Mouse (Mus musculus): ENCODE data around the gene 4921530L21Rik. TPM values are rescaled to one million over a fixed set of nuclear protein-coding genes. Genes with fewer than 3 reads are reported as not detected.

Gene 4921530L21Rik
- total RNA-seq (2021) = not detected
- long read RNA-seq, experiment 1 = 0 reads
- long read RNA-seq, experiment 2 = 0 reads

DNA sequence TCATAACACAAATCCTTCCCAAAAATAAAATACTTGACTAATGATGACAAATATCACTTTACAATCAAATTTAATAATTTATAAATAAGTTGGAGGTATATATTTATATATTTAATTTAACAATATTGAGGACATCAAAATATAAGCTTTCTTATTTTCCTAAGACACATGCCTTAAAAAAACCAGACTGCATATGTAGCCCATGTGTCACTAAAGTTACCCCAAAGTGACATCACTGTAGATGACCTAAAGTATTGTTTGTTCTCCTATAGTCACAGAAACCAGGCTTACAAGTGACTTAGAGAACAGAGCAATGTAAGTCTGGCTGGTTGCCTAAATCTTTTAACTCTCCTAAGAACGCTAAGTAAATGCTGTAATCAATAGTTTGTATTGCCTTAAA lies at the start of gene 4921530L21Rik:
4921530L21Rik (plus strand) TSS at position 301 of the 400 bp plus-strand sequence.
- DNase-seq (ENCODE audit: low spot score) = no peak

DNA sequence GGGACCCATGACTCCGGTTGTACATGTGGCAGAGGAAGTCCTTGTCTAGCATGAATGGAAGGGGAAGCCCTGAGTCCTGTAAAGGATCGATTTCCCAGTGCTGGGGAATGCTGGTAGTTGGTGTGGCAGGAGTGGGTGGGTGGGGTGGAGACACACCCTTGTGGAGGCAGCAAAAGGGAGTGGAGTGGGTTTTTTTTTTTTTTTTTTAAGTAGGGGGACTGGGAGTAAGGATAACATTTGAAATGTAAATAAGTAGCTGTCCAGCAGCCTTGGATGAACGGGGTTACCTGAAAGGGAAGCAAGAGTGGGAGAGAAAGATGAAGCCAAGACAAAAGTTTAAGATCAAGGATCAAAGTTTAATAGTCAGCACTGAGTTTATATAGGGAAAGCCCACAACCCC lies 47.2 kb upstream of the 4921530L21Rik start:
- DNase-seq (ENCODE audit: low spot score) = no peak

DNA sequence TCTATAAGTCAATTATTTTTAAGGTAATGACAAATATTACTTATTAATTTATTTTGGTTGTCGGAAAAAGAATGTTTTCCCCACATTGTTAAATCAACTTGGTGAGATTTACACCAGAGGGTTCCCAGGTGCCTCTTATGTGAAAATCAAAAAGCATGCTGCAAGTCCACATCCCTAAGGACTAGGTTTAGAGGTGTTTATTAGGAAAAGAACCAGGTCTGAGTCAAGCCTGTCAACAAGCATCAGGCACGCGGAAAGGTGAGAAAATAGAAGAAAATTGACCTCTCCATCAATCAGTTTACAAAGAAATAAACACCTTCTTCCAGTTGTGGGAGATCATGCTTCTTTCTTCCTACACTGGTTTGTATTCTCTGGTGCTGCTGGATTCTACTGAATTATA lies 18.1 kb upstream of the 4921530L21Rik start:
- no peak for DNase-seq (ENCODE audit: low spot score)

DNA sequence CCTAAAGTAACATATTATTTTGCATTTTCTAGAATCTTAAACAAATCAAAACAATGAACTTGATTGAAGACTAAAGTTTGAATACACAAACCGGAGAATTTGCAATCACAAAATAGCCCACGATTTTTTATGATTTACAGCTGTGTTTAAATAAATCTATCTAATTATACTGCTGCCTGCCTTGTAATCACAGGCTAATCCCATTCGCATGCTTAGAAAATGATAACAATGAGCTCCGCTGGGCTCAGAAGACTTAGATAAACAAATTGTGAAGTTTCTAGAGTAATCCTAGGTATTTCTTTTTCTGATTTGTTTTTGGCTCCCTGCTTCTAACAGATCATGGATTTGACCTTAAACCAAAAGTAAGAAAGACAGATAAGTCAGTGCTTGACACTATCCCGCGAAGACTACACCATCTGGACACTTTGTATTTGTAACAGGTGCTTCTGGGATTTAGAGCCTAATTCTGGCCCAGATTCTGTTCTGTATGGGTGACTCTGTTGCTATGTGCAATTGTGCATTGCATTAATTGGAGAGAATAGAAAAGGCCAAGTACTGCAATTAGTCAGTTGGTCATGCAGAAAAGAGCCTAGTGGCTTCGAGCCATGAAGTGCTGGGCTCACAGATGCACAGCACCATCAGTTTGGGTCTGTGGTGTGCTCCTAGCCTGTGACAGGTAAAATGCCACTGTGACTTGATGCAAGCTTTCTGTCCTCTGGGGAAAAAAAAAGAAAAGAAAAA lies 15.2 kb upstream of the 4921530L21Rik start:
- DNase-seq (ENCODE audit: low spot score) = no peak

DNA sequence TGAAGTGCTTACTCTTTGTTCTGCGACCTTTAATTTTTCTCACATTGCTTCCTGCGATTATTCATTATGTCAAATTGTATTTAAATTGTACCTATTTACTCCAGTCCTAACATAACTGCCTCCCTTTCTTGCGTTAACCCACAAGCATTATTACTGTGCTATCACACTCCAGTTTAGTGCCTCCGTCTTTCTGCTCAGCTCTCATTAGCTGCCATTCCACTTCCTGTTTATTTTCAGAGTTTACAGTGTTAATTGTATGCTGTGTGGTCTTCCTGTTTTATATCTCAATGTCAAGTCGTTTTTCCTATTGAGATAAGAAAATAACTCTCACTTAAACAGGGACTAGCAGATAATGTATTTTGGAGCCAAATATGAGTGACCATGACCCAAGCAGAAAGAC lies 9.0 kb upstream of the 4921530L21Rik start:
- DNase-seq (ENCODE audit: low spot score) = no peak

DNA sequence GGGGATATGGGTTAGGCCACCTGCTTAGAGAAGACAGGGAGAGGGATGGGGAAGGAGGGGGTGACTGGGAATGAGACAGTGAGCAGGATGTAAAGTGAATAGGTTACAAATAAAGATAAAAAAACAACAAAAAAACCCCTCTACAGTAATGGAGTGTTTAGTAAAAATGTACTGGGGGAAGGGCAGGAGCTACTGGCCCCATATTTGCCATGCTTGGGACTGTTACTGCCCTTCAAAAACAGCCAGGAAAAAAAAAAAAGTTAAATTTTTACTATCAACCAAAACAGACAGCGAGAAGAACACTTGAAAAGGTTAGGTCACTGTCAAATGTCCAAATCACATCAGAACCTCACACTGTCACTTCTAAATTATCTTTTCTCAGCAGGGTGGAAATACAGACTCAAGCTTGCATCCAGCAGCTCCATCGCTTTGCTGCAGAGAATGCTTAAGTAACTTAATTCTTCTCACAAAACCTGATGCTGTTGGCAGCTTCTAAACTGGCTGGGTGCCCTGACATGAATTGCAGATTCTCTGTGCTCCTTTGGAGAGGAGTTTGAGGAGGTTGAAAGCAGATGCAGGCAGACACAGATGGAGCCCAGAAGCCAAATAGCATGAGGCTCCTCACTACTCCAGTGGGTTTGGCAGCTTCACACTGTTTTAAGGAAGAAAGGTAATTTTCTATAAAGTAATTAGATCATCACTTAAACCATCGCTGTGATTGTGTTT lies 4.1 kb upstream of the 4921530L21Rik start:
- no peak for DNase-seq (ENCODE audit: low spot score)

DNA sequence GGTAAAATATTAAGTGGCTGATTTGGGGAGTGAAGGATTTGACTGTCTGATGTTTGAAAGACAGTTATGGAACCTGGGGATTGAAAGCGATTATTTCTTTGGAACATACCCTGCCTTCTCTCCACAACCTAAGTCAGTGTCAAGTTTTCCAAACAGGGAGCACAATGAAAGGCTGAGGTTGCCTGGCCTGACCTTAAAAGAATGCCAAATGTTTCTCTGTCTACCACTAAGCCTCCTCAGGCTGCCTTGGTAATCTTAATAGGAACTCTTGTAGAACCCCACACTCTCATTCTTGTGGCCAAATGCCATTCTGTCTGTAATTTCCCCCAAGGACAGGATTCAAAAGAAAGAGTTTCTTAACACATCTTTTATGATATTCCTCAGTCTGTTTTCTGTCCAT lies 3.5 kb upstream of the 4921530L21Rik start:
- no peak for DNase-seq (ENCODE audit: low spot score)

DNA sequence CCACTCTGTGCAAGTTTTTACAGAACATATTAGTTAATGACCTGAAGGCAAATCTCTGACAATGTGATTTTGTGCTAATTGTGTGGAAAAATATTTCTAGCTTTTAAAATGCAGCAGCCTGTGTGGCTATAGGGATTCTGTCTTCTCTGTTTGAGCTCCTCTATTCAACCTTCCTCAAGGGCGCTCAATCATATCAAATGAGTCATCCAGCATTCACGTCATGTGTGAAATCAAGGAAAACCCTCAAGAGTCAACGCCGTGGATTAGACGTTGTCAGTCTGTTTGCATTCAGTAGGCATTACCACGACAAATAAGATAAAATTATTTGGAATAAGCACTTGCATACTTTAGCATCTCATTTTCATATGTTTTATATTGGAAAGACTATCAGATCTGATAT lies 18.4 kb downstream of the 4921530L21Rik start:
- no peak for DNase-seq (ENCODE audit: low spot score)

DNA sequence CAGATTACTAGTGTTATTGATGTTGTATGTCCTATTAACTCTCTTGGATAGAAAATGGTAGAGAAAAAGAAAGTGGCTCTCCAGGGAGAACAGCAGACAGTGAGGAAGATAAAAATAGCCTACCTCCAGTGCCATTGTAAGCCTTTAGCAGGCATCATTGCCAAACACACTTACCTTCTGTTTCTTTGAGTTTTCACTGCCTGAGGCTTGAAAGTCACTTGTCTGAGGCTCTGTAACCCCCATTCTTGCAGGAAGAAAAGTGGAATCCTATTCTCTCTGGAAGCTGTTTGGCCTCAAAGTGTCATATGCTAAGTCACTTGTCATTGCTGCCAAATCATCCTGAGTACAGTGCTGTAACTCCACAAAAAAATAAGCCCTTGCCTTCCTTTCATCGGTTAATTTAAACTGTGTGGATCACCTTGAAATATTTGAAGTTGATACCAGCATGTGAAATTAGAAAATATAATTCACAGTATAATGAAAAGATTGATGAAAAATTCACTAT lies 23.6 kb downstream of the 4921530L21Rik start:
- no peak for DNase-seq (ENCODE audit: low spot score)

DNA sequence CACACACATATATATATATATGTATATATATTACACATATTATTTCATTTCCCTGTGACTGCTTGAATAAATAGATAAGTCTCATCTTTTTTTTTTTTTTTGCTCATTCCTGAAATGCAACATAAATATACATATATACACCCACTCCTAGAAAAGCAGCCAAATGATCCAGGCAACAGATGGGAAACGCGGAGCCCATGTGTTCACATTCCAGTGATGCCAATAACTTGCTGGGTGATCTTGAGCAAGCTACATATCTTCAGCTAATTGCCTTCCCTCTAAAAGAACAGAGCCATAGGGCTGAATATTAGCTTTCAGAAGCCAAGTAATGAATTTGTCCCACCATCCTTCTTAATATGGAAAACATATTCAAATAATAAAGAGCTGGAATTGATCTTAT lies 32.2 kb downstream of the 4921530L21Rik start:
- no peak for DNase-seq (ENCODE audit: low spot score)

DNA sequence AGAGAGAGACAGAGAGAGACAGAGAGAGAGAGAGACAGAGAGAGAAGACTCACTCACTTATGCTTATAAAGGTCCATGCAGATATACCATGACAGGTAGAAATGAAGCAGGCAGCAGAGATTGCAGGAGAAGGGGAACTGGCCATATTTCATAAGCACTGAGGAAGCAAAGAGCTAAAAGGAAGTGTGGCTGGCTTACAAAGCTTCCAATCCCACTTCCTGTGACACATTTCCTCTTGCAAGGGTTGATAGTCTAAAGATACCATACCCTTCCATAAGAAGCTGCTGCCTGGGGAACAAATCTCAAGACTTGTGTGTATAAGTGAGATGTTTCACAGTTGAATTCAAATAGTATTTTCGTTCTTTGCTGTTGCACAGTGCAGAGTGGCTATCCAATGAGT lies 45.7 kb downstream of the 4921530L21Rik start:
- DNase-seq (ENCODE audit: low spot score) = no peak

DNA sequence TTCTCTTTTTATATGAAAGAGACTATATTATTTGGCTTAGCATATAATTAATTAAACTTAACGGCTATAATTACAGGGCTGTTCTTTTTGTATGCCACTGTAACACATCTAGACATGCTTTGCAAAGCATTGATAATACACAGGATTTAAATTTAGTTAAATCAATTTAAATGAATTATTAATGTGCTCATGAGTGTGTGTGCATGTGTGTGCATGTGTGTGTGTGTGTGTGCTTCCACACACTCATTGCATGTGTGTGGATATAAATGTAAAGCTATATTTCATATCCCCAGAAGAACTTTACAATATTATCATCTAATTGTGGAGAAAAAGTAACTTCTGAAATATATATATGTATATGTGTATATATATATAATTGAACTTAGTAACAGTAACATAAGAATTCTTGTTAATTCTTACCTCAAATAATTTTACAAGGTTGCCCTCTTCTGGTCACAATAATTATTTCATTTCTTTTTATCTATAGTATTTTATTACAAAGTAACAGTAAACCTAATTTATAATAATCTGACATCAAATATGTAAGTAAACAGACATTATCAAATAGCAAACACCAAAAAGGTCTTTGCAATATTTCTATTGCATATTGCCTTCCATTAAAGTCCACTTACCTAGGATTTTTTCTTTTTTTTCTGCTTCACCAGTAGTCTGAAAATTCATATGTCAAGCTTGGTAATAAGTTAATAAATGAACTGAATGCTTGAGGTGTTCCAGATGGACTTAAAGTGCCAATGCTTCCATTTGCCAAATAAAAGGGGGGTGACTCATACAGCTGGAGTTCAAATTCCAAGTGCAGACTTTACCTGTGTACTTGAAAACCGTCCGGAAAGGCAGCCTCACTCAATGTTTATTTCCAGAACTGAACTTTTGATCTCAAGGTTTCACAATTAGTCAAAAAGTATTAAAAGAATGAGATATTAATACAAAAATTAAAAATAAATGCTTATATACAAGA lies 47.0 kb downstream of the 4921530L21Rik start:
- no peak for DNase-seq (ENCODE audit: low spot score)

Measured in gastrocnemius, adult 18-20 months (tissue).